Mouse (Mus musculus) hindbrain, embryonic 11.5 days (tissue): Measurements from ENCODE around the gene Usp6nl. TPM values are rescaled to one million over a fixed set of nuclear protein-coding genes. Genes with fewer than 3 reads are reported as not detected.

Source experiments
- ATAC-seq: fragments of 200-750 bp; cut with Nextera tagmentation; 2 replicates; pipeline ENCODE4 v1.8.0; 2017; ENCODE audit warnings: mild to moderate bottlenecking, moderate TSS enrichment, moderate library complexity; ENCODE audit not compliant: low FRiP score
- DNase-seq: peaks from one replicate; pipeline ENCODE4 v3.0.0-alpha.2; 2015; ENCODE audit warnings: low spot score
- H3K27ac ChIP-seq: fragments of 300-500 bp; sonication (generic); 2 replicates; pipeline ENCODE4 v1.5.1; 2014; ENCODE audit warnings: mild to moderate bottlenecking, low read depth, low read length
- H3K27me3 ChIP-seq: fragments of 300-500 bp; sonication (generic); 2 replicates; pipeline ENCODE4 v1.6.1; 2014; ENCODE audit warnings: mild to moderate bottlenecking, low read length, moderate library complexity, mixed read lengths; ENCODE audit not compliant: control insufficient read depth, insufficient read depth
- H3K36me3 ChIP-seq: fragments of 300-500 bp; sonication (generic); 2 replicates; pipeline ENCODE4 v1.6.1; 2014; ENCODE audit warnings: mild to moderate bottlenecking, low read length, moderate library complexity, mixed read lengths; ENCODE audit not compliant: control insufficient read depth, insufficient read depth
- H3K4me1 ChIP-seq: fragments of 300-500 bp; sonication (generic); replicated peaks from 2 replicates; pipeline ENCODE4 v1.6.1; 2014; ENCODE audit warnings: low read length, mixed read lengths; ENCODE audit not compliant: control insufficient read depth, insufficient read depth
- H3K4me2 ChIP-seq: fragments of 300-500 bp; sonication (generic); replicated peaks from 2 replicates; pipeline ENCODE4 v1.6.1; 2014; ENCODE audit warnings: mild to moderate bottlenecking, low read depth, low read length
- H3K4me3 ChIP-seq: fragments of 300-500 bp; sonication (generic); 2 replicates; pipeline ENCODE4 v1.5.1; 2014; ENCODE audit warnings: low read depth, low read length
- H3K9ac ChIP-seq: fragments of 300-500 bp; sonication (generic); 2 replicates; pipeline ENCODE4 v1.6.1; 2014; ENCODE audit warnings: low read depth, low read length
- H3K9me3 ChIP-seq: fragments of 300-500 bp; sonication (generic); 2 replicates; pipeline ENCODE4 v1.6.1; 2016; ENCODE audit warnings: low read length; ENCODE audit not compliant: control insufficient read depth
- WGBS: fragments of 180-500 bp; shearing (Covaris S2); extraction: QIAGEN DNeasy Blood & Tissue Kit; methylation state at CpG from one replicate; pipeline ENCODE4 v1.1.7; 2014; 5-methylcytosine and 5-hydroxymethylcytosine counted together
- polyA plus RNA-seq: library from polyadenylated mRNA; unstranded; fragments of >200 nt; fragmentation: Nextera tagmentation; extraction: Ambion mirVana; gene quantifications from 2 replicates; pipeline ENCODE4 v1.2.1, GENCODE M21; 2014

Gene Usp6nl
- polyA plus RNA-seq, 1 experiment from 2014 or later = 15.8 TPM

GRCm38 (mm10) chr2:6454941-6455516, 132.6 kb downstream of the Usp6nl start:
- H3K9ac ChIP-seq = no peak overlapping the region
- H3K4me2 ChIP-seq = no peak overlapping the region
- no peak overlapping the region for H3K27ac ChIP-seq
- no peaks in the 10 kb centered on the region for H3K27me3 ChIP-seq
- 74% methylated on average over 7 of the region's 7 CpGs for WGBS
- no peak for DNase-seq
- H3K36me3 ChIP-seq = no peaks in the 10 kb centered on the region
- no peaks in the 10 kb centered on the region for H3K9me3 ChIP-seq
- no peaks in the 10 kb centered on the region for H3K4me1 ChIP-seq
- no peak overlapping the region for H3K4me3 ChIP-seq
- no peak for ATAC-seq

DNA sequence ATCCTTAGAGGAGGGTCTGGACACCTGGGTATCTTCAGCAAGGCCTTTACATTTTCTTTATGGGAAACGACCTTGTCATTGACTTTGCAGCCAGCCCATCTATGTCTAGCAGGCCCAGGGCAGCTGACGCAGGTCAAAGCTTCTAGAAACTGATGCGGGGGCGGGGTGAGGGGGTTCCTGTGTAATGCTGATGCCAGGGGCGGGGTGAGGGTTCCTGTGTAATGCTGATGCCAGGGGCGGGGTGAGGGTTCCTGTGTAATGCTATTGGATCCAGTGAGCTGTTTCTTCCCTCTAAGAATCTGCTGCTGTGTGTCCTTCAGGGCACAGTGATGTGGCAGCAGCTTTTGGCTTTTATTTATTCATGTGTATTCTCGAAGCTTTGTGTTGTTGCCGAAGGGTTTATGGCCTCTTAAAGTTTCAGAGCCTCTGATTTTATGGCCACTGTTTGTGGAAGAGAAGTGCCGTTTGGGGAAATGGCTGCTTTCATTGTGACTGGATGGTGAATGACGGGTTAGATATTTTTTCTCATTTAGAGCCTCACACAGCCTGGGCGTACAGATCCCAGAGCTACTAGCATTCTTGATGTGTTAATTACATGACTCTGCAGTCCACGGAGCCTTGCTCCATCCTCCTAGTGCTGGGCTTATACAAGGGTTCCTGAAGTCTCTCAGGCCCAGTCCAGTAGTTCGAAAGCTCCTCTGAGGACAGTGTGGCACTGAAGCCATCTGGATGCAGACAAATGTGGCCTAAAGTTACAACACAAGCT, 137.0 kb downstream of the Usp6nl start:
- Histone ChIP-seq H3K36me3 (no peaks in the 10 kb centered on the region), H3K9ac (no peak overlapping the region), H3K27ac (no peak overlapping the region), H3K4me1 (no peaks in the 10 kb centered on the region), H3K4me2 (no peak overlapping the region), H3K27me3 (no peaks in the 10 kb centered on the region), H3K4me3 (no peak overlapping the region), H3K9me3 (no peaks in the 10 kb centered on the region)
- ATAC-seq = no peak
- WGBS = 66% methylated on average over 13 of the region's 13 CpGs
- DNase-seq = no peak

DNA sequence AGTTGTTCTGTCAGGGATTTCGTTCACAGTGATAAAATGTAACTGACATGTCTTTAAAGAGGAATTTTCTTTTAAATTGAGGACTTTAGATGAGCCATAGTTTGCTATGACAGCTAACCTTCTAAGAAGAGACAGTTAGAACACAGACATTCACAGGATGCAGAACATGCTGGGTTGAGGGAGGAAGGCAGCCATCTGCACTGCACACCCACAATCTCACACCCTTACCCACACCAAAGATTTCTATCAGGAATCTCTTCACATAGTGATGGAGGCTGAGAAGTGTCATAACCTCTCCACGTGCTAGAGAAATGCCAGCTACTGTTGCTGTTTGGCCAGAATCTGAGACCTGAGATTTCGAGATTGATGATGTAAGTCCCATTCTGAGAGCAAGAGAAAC, 139.8 kb downstream of the Usp6nl start:
- DNase-seq (no peak), ATAC-seq (no peak)
- 88% methylated on average over 3 of the region's 3 CpGs for WGBS
- H3K27ac ChIP-seq = no peak overlapping the region
- H3K4me3 ChIP-seq = no peak overlapping the region
- H3K27me3 ChIP-seq = no peaks in the 10 kb centered on the region
- H3K9me3 ChIP-seq = no peaks in the 10 kb centered on the region
- H3K9ac ChIP-seq = no peak overlapping the region
- no peak overlapping the region for H3K4me2 ChIP-seq
- no peaks in the 10 kb centered on the region for H3K36me3 ChIP-seq
- no peaks in the 10 kb centered on the region for H3K4me1 ChIP-seq

- 65% methylated on average over 10 of the region's 10 CpGs for WGBS
- Histone ChIP-seq H3K4me3 (no peak overlapping the region), H3K27ac (no peak overlapping the region), H3K4me2 (no peak overlapping the region), H3K36me3 (no peaks in the 10 kb centered on the region), H3K27me3 (no peaks in the 10 kb centered on the region), H3K9ac (no peak overlapping the region), H3K4me1 (no peaks in the 10 kb centered on the region), H3K9me3 (no peaks in the 10 kb centered on the region)
- ATAC-seq (peak; percentile 44; the same call in 1 of the 2 replicates), DNase-seq (peak; percentile 12)
Observed at GRCm38 (mm10) chr2:6463772-6464661, 141.6 kb downstream of the Usp6nl start.

- ATAC-seq (no peak), DNase-seq (no peak)
- no peak overlapping the region for H3K27ac ChIP-seq
- no peak overlapping the region for H3K9ac ChIP-seq
- no peaks in the 10 kb centered on the region for H3K4me1 ChIP-seq
- no peaks in the 10 kb centered on the region for H3K36me3 ChIP-seq
- H3K9me3 ChIP-seq = no peaks in the 10 kb centered on the region
- no peaks in the 10 kb centered on the region for H3K27me3 ChIP-seq
- 89% methylated on average over 6 of the region's 6 CpGs for WGBS
- H3K4me2 ChIP-seq = no peak overlapping the region
- H3K4me3 ChIP-seq = no peak overlapping the region
Observed at GRCm38 (mm10) chr2:6466396-6466795, 143.9 kb downstream of the Usp6nl start.

DNA sequence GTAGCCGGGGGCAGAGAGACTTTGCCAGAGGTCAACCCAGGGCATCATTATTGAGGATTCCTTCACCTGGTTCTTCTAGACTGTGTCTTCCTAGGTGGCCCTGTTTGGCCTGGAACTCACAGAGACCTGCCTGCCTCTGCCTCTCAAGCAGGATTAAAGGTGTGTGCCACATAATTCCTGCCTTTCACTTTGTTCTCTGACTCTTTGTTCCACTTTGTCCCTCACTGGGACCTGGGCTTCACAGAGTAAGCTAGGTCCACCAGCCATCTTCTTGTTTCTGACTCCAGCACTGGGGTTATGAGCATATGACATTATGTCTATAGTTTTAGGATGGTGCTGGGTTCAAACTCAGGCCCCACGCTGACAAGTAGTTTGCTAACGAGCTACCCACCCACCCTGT, 144.9 kb downstream of the Usp6nl start:
- DNase-seq = no peak
- no peaks in the 10 kb centered on the region for H3K4me1 ChIP-seq
- no peak overlapping the region for H3K4me2 ChIP-seq
- no peak overlapping the region for H3K4me3 ChIP-seq
- ATAC-seq = no peak
- no peaks in the 10 kb centered on the region for H3K27me3 ChIP-seq
- H3K36me3 ChIP-seq = no peaks in the 10 kb centered on the region
- WGBS = 95% methylated on average over 3 of the region's 3 CpGs
- H3K27ac ChIP-seq = no peak overlapping the region
- no peaks in the 10 kb centered on the region for H3K9me3 ChIP-seq
- no peak overlapping the region for H3K9ac ChIP-seq

GRCm38 (mm10) chr2:6469164-6469563, 146.7 kb downstream of the Usp6nl start:
- Histone ChIP-seq H3K9me3 (no peaks in the 10 kb centered on the region), H3K4me3 (no peak overlapping the region), H3K27me3 (no peaks in the 10 kb centered on the region), H3K4me1 (no peaks in the 10 kb centered on the region), H3K36me3 (no peaks in the 10 kb centered on the region), H3K9ac (no peak overlapping the region), H3K27ac (no peak overlapping the region), H3K4me2 (no peak overlapping the region)
- WGBS = 36% methylated on average over 9 of the region's 9 CpGs
- DNase-seq = peak; percentile 84
- peak; percentile 62; the same call in 1 of the 2 replicates for ATAC-seq

DNA sequence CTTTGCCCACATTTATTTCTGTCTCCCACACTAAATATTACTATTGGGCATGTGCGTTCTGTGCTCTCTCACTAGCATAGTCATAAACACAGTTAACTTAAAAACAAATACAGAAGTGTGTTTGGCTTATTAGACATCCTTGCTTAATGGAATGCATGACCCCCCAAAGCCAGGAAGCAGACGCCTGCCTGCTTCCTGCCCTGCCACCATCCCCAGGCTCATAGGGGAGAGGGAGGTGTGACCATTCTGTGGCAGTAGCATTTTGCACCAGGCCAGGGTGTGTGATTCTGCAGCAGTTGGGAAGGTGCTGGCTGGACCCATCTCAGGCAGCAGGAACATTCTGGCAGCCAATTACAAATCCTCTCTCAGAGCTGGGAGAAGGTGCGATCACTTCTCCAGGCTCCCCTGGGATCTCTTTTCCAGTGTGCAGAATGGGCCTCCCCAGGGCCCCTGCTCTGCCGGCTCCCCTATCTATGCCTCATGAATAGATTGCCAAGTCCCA, 148.7 kb downstream of the Usp6nl start:
- Histone ChIP-seq H3K27me3 (no peaks in the 10 kb centered on the region), H3K4me3 (no peak overlapping the region), H3K4me2 (no peak overlapping the region), H3K36me3 (no peaks in the 10 kb centered on the region), H3K9me3 (no peaks in the 10 kb centered on the region), H3K4me1 (no peaks in the 10 kb centered on the region), H3K9ac (no peak overlapping the region), H3K27ac (no peak overlapping the region)
- WGBS = 64% methylated on average over 4 of the region's 4 CpGs
- ATAC-seq = no peak
- DNase-seq = no peak
